Mouse (Mus musculus) megakaryocyte, embryonic 14.5 days (primary cell): ENCODE measurements around the gene Gm11444.

Source experiments
- FLI1 ChIP-seq: IDR thresholded peaks from 2 replicates; pipeline ENCODE4 v1.6.1; 2012; ENCODE audit warnings: low read length, inconsistent platforms, mixed read lengths
- GATA1 ChIP-seq: IDR thresholded peaks from 3 replicates; pipeline ENCODE4 v1.6.1; 2012; ENCODE audit warnings: mixed read lengths, low read length, inconsistent platforms, borderline replicate concordance

DNA sequence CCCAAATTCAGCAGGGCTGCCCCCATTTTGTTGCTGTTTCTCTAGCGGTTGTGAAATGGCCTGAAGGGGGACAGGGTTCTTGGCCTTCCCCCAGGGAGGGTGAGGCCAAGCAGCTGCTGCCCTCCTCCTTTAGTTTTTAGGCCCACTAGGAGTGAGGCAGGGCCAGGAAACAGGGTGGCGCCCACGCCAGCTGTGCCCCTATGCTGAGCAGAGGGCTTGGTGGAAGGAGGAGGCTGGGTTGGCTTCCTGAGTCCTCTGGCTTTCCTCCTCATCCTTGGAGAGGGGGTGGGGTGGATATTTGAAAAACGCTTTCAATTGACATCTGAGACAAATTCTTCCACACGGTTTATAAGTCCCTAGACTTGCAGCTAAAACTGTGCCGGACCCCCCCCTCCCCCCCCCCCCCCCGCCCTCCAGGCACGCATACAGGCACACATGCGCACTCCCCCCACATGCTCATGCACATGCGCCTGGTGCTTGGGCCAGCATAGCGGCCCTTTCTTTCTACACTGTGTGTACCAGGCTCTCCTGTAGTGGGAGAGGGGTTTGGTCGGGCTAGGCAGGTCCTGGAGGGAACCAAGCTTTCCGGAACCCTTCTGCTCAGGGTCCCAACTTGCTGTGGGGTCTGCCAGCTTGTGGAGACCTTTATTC lies 46.3 kb upstream of the Gm11444 start:
- TF ChIP-seq GATA1 (no peak), FLI1 (no peak)
